Mouse (Mus musculus) heart, embryonic 10.5 days (tissue): ENCODE data around the gene Calm3. TPM values are rescaled to one million over a fixed set of nuclear protein-coding genes. Genes with fewer than 3 reads are reported as not detected.
A peak's percentile ranks its signal among the peaks of the same experiment; 100 is the strongest.

ENCODE experiments used
- DNase-seq: peaks from one replicate; pipeline ENCODE4 v3.0.0-alpha.2; 2017; ENCODE audit warnings: low spot score
- H3K27ac ChIP-seq: fragments of 300-500 bp; sonication (generic); 2 replicates; pipeline ENCODE4 v1.5.1; 2016; ENCODE audit warnings: mild to moderate bottlenecking
- H3K27me3 ChIP-seq: fragments of 300-500 bp; sonication (generic); 2 replicates; pipeline ENCODE4 v1.6.1; 2016; ENCODE audit warnings: mild to moderate bottlenecking; ENCODE audit not compliant: poor library complexity, insufficient read depth, severe bottlenecking
- H3K36me3 ChIP-seq: fragments of 300-500 bp; sonication (generic); 2 replicates; pipeline ENCODE4 v1.6.1; 2016; ENCODE audit warnings: mild to moderate bottlenecking, moderate library complexity
- H3K4me1 ChIP-seq: fragments of 300-500 bp; sonication (generic); 2 replicates; pipeline ENCODE4 v1.6.1; 2016; ENCODE audit warnings: mild to moderate bottlenecking
- H3K4me3 ChIP-seq: fragments of 300-500 bp; sonication (generic); 2 replicates; pipeline ENCODE4 v1.5.1; 2016; ENCODE audit warnings: mild to moderate bottlenecking, moderate library complexity
- H3K9me3 ChIP-seq: fragments of 300-500 bp; sonication (generic); 2 replicates; pipeline ENCODE4 v1.6.1; 2016; ENCODE audit warnings: mild to moderate bottlenecking, moderate library complexity
- WGBS: fragments of 180-500 bp; shearing (Covaris S2); methylation state at CpG from one replicate; pipeline ENCODE4 v1.1.7; 2016; 5-methylcytosine and 5-hydroxymethylcytosine counted together
- polyA plus RNA-seq: library from polyadenylated mRNA; unstranded; fragments of >200 nt; fragmentation: Nextera tagmentation; extraction: Ambion mirVana; gene quantifications from 2 replicates; pipeline ENCODE4 v1.2.1, GENCODE M21; 2016

Gene Calm3
- polyA plus RNA-seq, 1 experiment from 2014 or later: 117 TPM

- peaks cover 15% of the 10 kb centered on the region for H3K4me1 ChIP-seq
- WGBS: under 1% methylated on average over 33 of the region's 33 CpGs
- H3K9me3 ChIP-seq: no peaks in the 10 kb centered on the region
- peak; percentile 100 for DNase-seq
- H3K27me3 ChIP-seq: no peaks in the 10 kb centered on the region
- H3K27ac ChIP-seq: peak overlapping the region; percentile 96
- H3K36me3 ChIP-seq: peaks cover 40% of the 10 kb centered on the region
- H3K4me3 ChIP-seq: peak overlapping the region; percentile 84
Observed at GRCm38 (mm10) chr7:16874756-16875309, 49.1 kb downstream of the Calm3 start.

- Histone ChIP-seq H3K27ac (peak overlapping the region; percentile 82), H3K36me3 (peaks cover 37% of the 10 kb centered on the region), H3K4me3 (peak overlapping the region; percentile 84), H3K4me1 (peaks cover 16% of the 10 kb centered on the region), H3K27me3 (no peaks in the 10 kb centered on the region), H3K9me3 (no peaks in the 10 kb centered on the region)
- WGBS: 5% methylated on average over 17 of the region's 17 CpGs
- DNase-seq: peak; percentile 89
Observed at GRCm38 (mm10) chr7:16874190-16874589, 49.7 kb downstream of the Calm3 start.

GRCm38 (mm10) chr7:16873392-16873791, 50.5 kb downstream of the Calm3 start:
- no peak overlapping the region for H3K4me3 ChIP-seq

GRCm38 (mm10) chr7:16872478-16872877, 51.4 kb downstream of the Calm3 start:
- WGBS: 87% methylated on average over 9 of the region's 9 CpGs
- no peaks in the 10 kb centered on the region for H3K27me3 ChIP-seq
- H3K36me3 ChIP-seq: peaks cover 30% of the 10 kb centered on the region
- peaks cover 17% of the 10 kb centered on the region for H3K4me1 ChIP-seq
- H3K9me3 ChIP-seq: no peaks in the 10 kb centered on the region
- H3K27ac ChIP-seq: no peak overlapping the region
- DNase-seq: no peak
- no peak overlapping the region for H3K4me3 ChIP-seq

More at GRCm38 (mm10) chr7:16873392-16873791, 50.5 kb downstream of the Calm3 start:
- peaks cover 32% of the 10 kb centered on the region for H3K36me3 ChIP-seq
- no peaks in the 10 kb centered on the region for H3K9me3 ChIP-seq
- no peak for DNase-seq
- H3K27me3 ChIP-seq: no peaks in the 10 kb centered on the region
- H3K27ac ChIP-seq: no peak overlapping the region
- peaks cover 17% of the 10 kb centered on the region for H3K4me1 ChIP-seq
- 86% methylated on average over 4 of the region's 4 CpGs for WGBS

GRCm38 (mm10) chr7:16871600-16871999, 52.3 kb downstream of the Calm3 start:
- DNase-seq: no peak
- peaks cover 9% of the 10 kb centered on the region for H3K4me1 ChIP-seq
- H3K36me3 ChIP-seq: peaks cover 37% of the 10 kb centered on the region
- H3K27ac ChIP-seq: no peak overlapping the region
- 79% methylated on average over 10 of the region's 10 CpGs for WGBS
- H3K9me3 ChIP-seq: no peaks in the 10 kb centered on the region
- H3K27me3 ChIP-seq: no peaks in the 10 kb centered on the region
- no peak overlapping the region for H3K4me3 ChIP-seq

GRCm38 (mm10) chr7:16869497-16869896, 54.4 kb downstream of the Calm3 start:
- Histone ChIP-seq H3K4me3 (0 out of 2 replicates have a peak overlapping the region, but pooled peaks have one; percentile 24), H3K27me3 (no peaks in the 10 kb centered on the region), H3K36me3 (peaks cover 58% of the 10 kb centered on the region), H3K9me3 (no peaks in the 10 kb centered on the region), H3K27ac (no peak overlapping the region), H3K4me1 (peaks cover 6% of the 10 kb centered on the region; the same call in 1 of the 2 replicates)
- DNase-seq: no peak
- 38% methylated on average over 16 of the region's 16 CpGs for WGBS

- Histone ChIP-seq H3K9me3 (no peaks in the 10 kb centered on the region), H3K27ac (0 out of 2 replicates have a peak overlapping the region, but pooled peaks have one; percentile 22), H3K27me3 (no peaks in the 10 kb centered on the region), H3K4me3 (no peak overlapping the region), H3K36me3 (peaks cover 75% of the 10 kb centered on the region), H3K4me1 (peaks cover 6% of the 10 kb centered on the region; the same call in 1 of the 2 replicates)
- 78% methylated on average over 3 of the region's 3 CpGs for WGBS
- no peak for DNase-seq
Observed at GRCm38 (mm10) chr7:16867488-16867887, 56.4 kb downstream of the Calm3 start.

Other genes with a start within 250 kb of the Calm3 start
- 0.19 and 0.30 TPM in 2 replicates for gene Ceacam15, start 248.4 kb downstream of the Calm3 start, polyA plus RNA-seq
- gene Ceacam9, start 202.2 kb downstream of the Calm3 start, polyA plus RNA-seq: not detected in 2 replicates
- 243 and 270 TPM in 2 replicates for gene Ap2s1, start 185.7 kb downstream of the Calm3 start, polyA plus RNA-seq
- gene Slc1a5, start 142.8 kb downstream of the Calm3 start, polyA plus RNA-seq: 47.0 TPM in 2 replicates
- 101 and 107 TPM in 2 replicates for gene Strn4, start 108.2 kb downstream of the Calm3 start, polyA plus RNA-seq
- 29.5 and 36.7 TPM in 2 replicates for gene Fkrp, start 107.4 kb downstream of the Calm3 start, polyA plus RNA-seq
- 8.9 and 9.4 TPM in 2 replicates for gene Prkd2, start 81.2 kb downstream of the Calm3 start, polyA plus RNA-seq
- gene Dact3, start 48.8 kb downstream of the Calm3 start, polyA plus RNA-seq: 5.0 and 7.2 TPM in 2 replicates
- 3.0 and 6.3 TPM in 2 replicates for gene Gng8, start 32.3 kb downstream of the Calm3 start, polyA plus RNA-seq
- gene Ptgir, start 17.6 kb downstream of the Calm3 start, polyA plus RNA-seq: 0.15 and 0.51 TPM in 2 replicates
- gene Pnmal2, start 20.6 kb upstream of the Calm3 start, polyA plus RNA-seq: 1.7 and 2.2 TPM in 2 replicates
- gene Pnmal1, start 35.6 kb upstream of the Calm3 start, polyA plus RNA-seq: 0.16 and 0.30 TPM in 2 replicates
- 0.22 and 0.24 TPM in 2 replicates for gene Gm42372, start 59.0 kb upstream of the Calm3 start, polyA plus RNA-seq
- 13.3 and 19.7 TPM in 2 replicates for gene Ccdc8, start 68.6 kb upstream of the Calm3 start, polyA plus RNA-seq
- gene Ppp5c, start 103.8 kb upstream of the Calm3 start, polyA plus RNA-seq: 112 and 124 TPM in 2 replicates
- gene Hif3a, start 138.3 kb upstream of the Calm3 start, polyA plus RNA-seq: 18.2 and 31.3 TPM in 2 replicates
- gene Psg16, start 149.9 kb upstream of the Calm3 start, polyA plus RNA-seq: 0.03 and 0.04 TPM in 2 replicates
- not detected in 2 replicates for gene Ceacam3, start 226.2 kb upstream of the Calm3 start, polyA plus RNA-seq